Mouse (Mus musculus): ENCODE results near the gene Jmjd6. TPM values are rescaled to one million over a fixed set of nuclear protein-coding genes. Genes with fewer than 3 reads are reported as not detected.

Gene Jmjd6
- polyA plus RNA-seq (2014; fragmentation: Nextera tagmentation; extraction: Ambion mirVana): 82.8 and 85.3 TPM in 2 replicates

GRCm38 (mm10) chr11:116843261-116844233 lies at the start of gene Jmjd6, which contains the start of gene Mettl23:
TSS of gene Jmjd6 (minus strand) at chr11:116843449.
TSS of gene Mettl23 (plus strand) at chr11:116843278.
- under 1% methylated on average over 72 of the region's 72 CpGs for WGBS
- ATAC-seq (replicated peaks; ENCODE audit: low FRiP score, low TSS enrichment, low read depth): peak; percentile 91
- Histone ChIP-seq H3K36me3 (ENCODE audit: control insufficient read depth, insufficient read depth, low read length) (peaks cover 41% of the 10 kb centered on the region), H3K27me3 (replicated peaks; ENCODE audit: control insufficient read depth, insufficient read depth, low read length) (no peaks in the 10 kb centered on the region), H3K27ac (ENCODE audit: low read depth) (peak within 1 kb of the TSS; percentile 95), H3K4me2 (ENCODE audit: low read length) (peak within 1 kb of the TSS; percentile 91), H3K4me3 (ENCODE audit: low read depth, low read length) (peak within 1 kb of the TSS; percentile 95), H3K9ac (ENCODE audit: low read length) (peak within 1 kb of the TSS; percentile 81), H3K9me3 (ENCODE audit: control insufficient read depth, low read length) (no peaks in the 10 kb centered on the region), H3K4me1 (replicated peaks; ENCODE audit: control insufficient read depth, insufficient read depth, low read length) (peaks cover 19% of the 10 kb centered on the region)
- DNase-seq (ENCODE audit: low spot score): peak; percentile 95

GRCm38 (mm10) chr11:116887136-116887535 lies 43.9 kb upstream of the Jmjd6 start:
- H3K4me2 ChIP-seq (ENCODE audit: low read length): no peak overlapping the region
- 52% methylated on average over 5 of the region's 5 CpGs for WGBS

GRCm38 (mm10) chr11:116885275-116886151 lies 42.3 kb upstream of the Jmjd6 start:
- Histone ChIP-seq H3K36me3 (ENCODE audit: control insufficient read depth, insufficient read depth, low read length) (no peaks in the 10 kb centered on the region), H3K4me1 (replicated peaks; ENCODE audit: control insufficient read depth, insufficient read depth, low read length) (peaks cover 4% of the 10 kb centered on the region; the same call in 1 of the 2 replicates), H3K9ac (ENCODE audit: low read length) (peak overlapping the region; percentile 7; the same call in 1 of the 2 replicates), H3K27ac (ENCODE audit: low read depth) (no peak overlapping the region), H3K4me3 (ENCODE audit: low read depth, low read length) (peak overlapping the region; percentile 21), H3K9me3 (ENCODE audit: control insufficient read depth, low read length) (no peaks in the 10 kb centered on the region), H3K4me2 (ENCODE audit: low read length) (peak overlapping the region; percentile 53), H3K27me3 (replicated peaks; ENCODE audit: control insufficient read depth, insufficient read depth, low read length) (0 out of 2 replicates have a peak, but pooled peaks cover 1% of the 10 kb centered on the region)
- ATAC-seq (replicated peaks; ENCODE audit: low FRiP score, low TSS enrichment, low read depth) (peak; percentile 43; the same call in 1 of the 2 replicates), DNase-seq (ENCODE audit: low spot score) (peak; percentile 93)
- 4% methylated on average over 28 of the region's 28 CpGs for whole genome bisulfite sequencing

More at GRCm38 (mm10) chr11:116887136-116887535, 43.9 kb upstream of the Jmjd6 start:
- Histone ChIP-seq H3K36me3 (ENCODE audit: control insufficient read depth, insufficient read depth, low read length) (no peaks in the 10 kb centered on the region), H3K4me3 (ENCODE audit: low read depth, low read length) (no peak overlapping the region), H3K9me3 (ENCODE audit: control insufficient read depth, low read length) (no peaks in the 10 kb centered on the region), H3K9ac (ENCODE audit: low read length) (no peak overlapping the region), H3K27ac (ENCODE audit: low read depth) (no peak overlapping the region), H3K27me3 (replicated peaks; ENCODE audit: control insufficient read depth, insufficient read depth, low read length) (0 out of 2 replicates have a peak, but pooled peaks cover 3% of the 10 kb centered on the region), H3K4me1 (replicated peaks; ENCODE audit: control insufficient read depth, insufficient read depth, low read length) (peaks cover 4% of the 10 kb centered on the region; the same call in 1 of the 2 replicates)
- ATAC-seq (replicated peaks; ENCODE audit: low FRiP score, low TSS enrichment, low read depth) (no peak), DNase-seq (ENCODE audit: low spot score) (no peak)

GRCm38 (mm10) chr11:116884061-116884460 lies 40.8 kb upstream of the Jmjd6 start:
- Histone ChIP-seq H3K27ac (ENCODE audit: low read depth) (no peak overlapping the region), H3K4me3 (ENCODE audit: low read depth, low read length) (no peak overlapping the region), H3K36me3 (ENCODE audit: control insufficient read depth, insufficient read depth, low read length) (no peaks in the 10 kb centered on the region), H3K4me2 (ENCODE audit: low read length) (no peak overlapping the region), H3K9me3 (ENCODE audit: control insufficient read depth, low read length) (no peaks in the 10 kb centered on the region), H3K9ac (ENCODE audit: low read length) (no peak overlapping the region), H3K27me3 (replicated peaks; ENCODE audit: control insufficient read depth, insufficient read depth, low read length) (no peaks in the 10 kb centered on the region), H3K4me1 (replicated peaks; ENCODE audit: control insufficient read depth, insufficient read depth, low read length) (peaks cover 4% of the 10 kb centered on the region; the same call in 1 of the 2 replicates)
- ATAC-seq (replicated peaks; ENCODE audit: low FRiP score, low TSS enrichment, low read depth): no peak
- DNase-seq (ENCODE audit: low spot score): no peak
- 86% methylated on average over 6 of the region's 6 CpGs for WGBS

GRCm38 (mm10) chr11:116882446-116882845 lies 39.2 kb upstream of the Jmjd6 start:
- no peaks in the 10 kb centered on the region for H3K36me3 ChIP-seq (ENCODE audit: control insufficient read depth, insufficient read depth, low read length)
- 74% methylated on average over 10 of the region's 10 CpGs for WGBS
- ATAC-seq (replicated peaks; ENCODE audit: low FRiP score, low TSS enrichment, low read depth): no peak
- peaks cover 4% of the 10 kb centered on the region; the same call in 1 of the 2 replicates for H3K4me1 ChIP-seq (replicated peaks; ENCODE audit: control insufficient read depth, insufficient read depth, low read length)
- H3K4me2 ChIP-seq (ENCODE audit: low read length): no peak overlapping the region
- H3K9me3 ChIP-seq (ENCODE audit: control insufficient read depth, low read length): no peaks in the 10 kb centered on the region
- H3K27ac ChIP-seq (ENCODE audit: low read depth): no peak overlapping the region
- H3K9ac ChIP-seq (ENCODE audit: low read length): no peak overlapping the region
- no peak for DNase-seq (ENCODE audit: low spot score)
- H3K4me3 ChIP-seq (ENCODE audit: low read depth, low read length): no peak overlapping the region
- no peaks in the 10 kb centered on the region for H3K27me3 ChIP-seq (replicated peaks; ENCODE audit: control insufficient read depth, insufficient read depth, low read length)

GRCm38 (mm10) chr11:116881440-116881839 lies 38.2 kb upstream of the Jmjd6 start:
- no peak for DNase-seq (ENCODE audit: low spot score)
- no peak for ATAC-seq (replicated peaks; ENCODE audit: low FRiP score, low TSS enrichment, low read depth)
- Histone ChIP-seq H3K27ac (ENCODE audit: low read depth) (no peak overlapping the region), H3K36me3 (ENCODE audit: control insufficient read depth, insufficient read depth, low read length) (no peaks in the 10 kb centered on the region), H3K9ac (ENCODE audit: low read length) (no peak overlapping the region), H3K4me3 (ENCODE audit: low read depth, low read length) (no peak overlapping the region), H3K4me2 (ENCODE audit: low read length) (no peak overlapping the region), H3K4me1 (replicated peaks; ENCODE audit: control insufficient read depth, insufficient read depth, low read length) (peaks cover 4% of the 10 kb centered on the region; the same call in 1 of the 2 replicates), H3K27me3 (replicated peaks; ENCODE audit: control insufficient read depth, insufficient read depth, low read length) (no peaks in the 10 kb centered on the region), H3K9me3 (ENCODE audit: control insufficient read depth, low read length) (no peaks in the 10 kb centered on the region)
- 59% methylated on average over 5 of the region's 5 CpGs for WGBS

- Histone ChIP-seq H3K9ac (ENCODE audit: low read length) (no peak overlapping the region), H3K4me2 (ENCODE audit: low read length) (no peak overlapping the region), H3K4me3 (ENCODE audit: low read depth, low read length) (no peak overlapping the region), H3K9me3 (ENCODE audit: control insufficient read depth, low read length) (no peaks in the 10 kb centered on the region), H3K4me1 (replicated peaks; ENCODE audit: control insufficient read depth, insufficient read depth, low read length) (peaks cover 4% of the 10 kb centered on the region; the same call in 1 of the 2 replicates), H3K27ac (ENCODE audit: low read depth) (no peak overlapping the region), H3K27me3 (replicated peaks; ENCODE audit: control insufficient read depth, insufficient read depth, low read length) (no peaks in the 10 kb centered on the region), H3K36me3 (ENCODE audit: control insufficient read depth, insufficient read depth, low read length) (0 out of 2 replicates have a peak, but pooled peaks cover under 1% of the 10 kb centered on the region)
- ATAC-seq (replicated peaks; ENCODE audit: low FRiP score, low TSS enrichment, low read depth) (no peak), DNase-seq (ENCODE audit: low spot score) (no peak)
- 59% methylated on average over 7 of the region's 7 CpGs for WGBS
Observed at GRCm38 (mm10) chr11:116880839-116881238, 37.6 kb upstream of the Jmjd6 start.

GRCm38 (mm10) chr11:116878454-116878853 lies 35.2 kb upstream of the Jmjd6 start:
- Histone ChIP-seq H3K4me1 (replicated peaks; ENCODE audit: control insufficient read depth, insufficient read depth, low read length) (no peaks in the 10 kb centered on the region), H3K9ac (ENCODE audit: low read length) (no peak overlapping the region), H3K27ac (ENCODE audit: low read depth) (no peak overlapping the region), H3K4me3 (ENCODE audit: low read depth, low read length) (no peak overlapping the region), H3K4me2 (ENCODE audit: low read length) (no peak overlapping the region), H3K9me3 (ENCODE audit: control insufficient read depth, low read length) (no peaks in the 10 kb centered on the region), H3K36me3 (ENCODE audit: control insufficient read depth, insufficient read depth, low read length) (peaks cover 16% of the 10 kb centered on the region), H3K27me3 (replicated peaks; ENCODE audit: control insufficient read depth, insufficient read depth, low read length) (no peaks in the 10 kb centered on the region)
- no peak for DNase-seq (ENCODE audit: low spot score)
- no peak for ATAC-seq (replicated peaks; ENCODE audit: low FRiP score, low TSS enrichment, low read depth)
- 78% methylated on average over 8 of the region's 8 CpGs for WGBS

Measured in intestine, embryonic 14.5 days (tissue).